Mouse (Mus musculus): ENCODE results near the gene Tpm3.

Gene Tpm3

DNA sequence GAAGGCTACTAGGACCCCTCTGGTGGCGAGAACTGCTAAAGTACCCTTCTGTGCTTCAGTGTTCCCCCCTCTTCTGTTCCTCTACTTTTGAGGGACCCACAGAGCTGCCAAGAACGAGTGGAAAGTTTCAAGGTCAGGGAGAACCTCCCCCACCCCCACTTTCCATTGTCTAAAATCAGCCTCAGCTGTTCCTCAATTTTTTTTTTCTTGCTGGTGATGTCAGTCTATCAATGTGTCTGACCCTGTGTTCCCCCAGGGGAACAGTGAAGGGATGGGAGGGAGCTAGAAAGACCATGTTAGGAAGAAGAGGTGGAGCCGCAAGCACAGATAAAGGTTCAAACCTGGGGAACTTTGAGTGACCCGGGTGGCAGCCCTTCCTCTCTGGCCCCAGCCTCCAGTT is at the start of gene Tpm3:
TSS of gene Tpm3 (plus strand) at position 356 of the 400 bp plus-strand sequence.
- no peak for DNase-seq (ENCODE audit: low spot score in 2 of 2)

DNA sequence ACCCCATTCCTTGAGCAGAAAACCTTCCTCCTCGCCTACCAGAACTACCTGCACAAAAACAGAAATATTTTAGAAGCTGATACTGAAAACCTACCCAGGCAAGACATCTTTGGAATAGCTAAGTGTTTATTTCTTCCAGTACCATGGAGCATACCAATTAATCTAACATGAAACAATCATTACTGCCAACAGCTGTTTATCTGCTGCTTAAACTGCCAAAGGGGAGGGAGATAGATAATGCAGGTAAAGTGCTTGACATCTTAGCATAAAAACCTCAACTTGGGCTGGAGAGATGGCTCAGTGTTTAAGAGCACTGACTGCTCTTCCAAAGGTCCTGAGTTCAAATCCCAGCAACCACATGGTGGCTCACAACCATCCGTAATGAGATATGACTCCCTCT is 37.8 kb upstream of the Tpm3 start:
- DNase-seq (ENCODE audit: low spot score in 2 of 2), result no peak

DNA sequence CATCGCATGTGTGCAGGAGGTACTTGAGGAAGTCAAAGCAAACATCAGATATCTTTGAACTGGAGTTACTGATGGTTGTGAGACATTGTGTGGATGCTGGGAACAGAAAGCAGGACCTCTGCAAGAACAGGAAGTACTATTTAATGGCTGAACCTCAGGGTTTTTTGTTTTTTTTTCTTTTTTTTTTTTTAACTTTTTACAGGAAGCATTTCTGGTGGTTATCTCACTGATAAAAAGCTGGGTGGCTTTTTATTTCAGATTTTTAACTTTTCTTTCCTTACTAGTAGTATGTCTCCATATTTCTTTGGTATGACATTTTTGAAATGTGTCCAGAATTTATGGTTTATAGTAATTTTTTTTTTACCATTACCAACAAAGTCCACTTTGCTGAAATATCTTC is 36.2 kb upstream of the Tpm3 start:
- no peak for DNase-seq (ENCODE audit: low spot score in 2 of 2)

DNA sequence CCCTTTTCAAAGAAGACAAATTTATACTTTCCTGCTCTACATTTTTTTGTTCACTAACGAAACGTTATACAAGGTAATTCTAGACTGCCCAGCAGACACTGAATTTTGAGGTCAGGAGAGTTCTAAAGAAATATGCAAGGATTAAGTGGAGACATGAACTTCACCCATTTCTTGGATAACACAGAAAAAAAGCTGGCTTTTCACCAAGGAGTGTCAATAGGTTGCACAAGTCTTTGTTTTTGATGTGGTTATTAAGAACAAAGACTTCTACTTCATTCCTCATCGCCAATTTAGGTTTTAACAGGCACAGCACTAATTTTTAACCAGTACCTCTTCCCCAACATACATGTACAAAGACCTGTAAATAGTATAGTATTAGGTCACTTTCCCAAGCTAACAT is 22.8 kb upstream of the Tpm3 start:
- DNase-seq (ENCODE audit: low spot score in 2 of 2), result no peak

DNA sequence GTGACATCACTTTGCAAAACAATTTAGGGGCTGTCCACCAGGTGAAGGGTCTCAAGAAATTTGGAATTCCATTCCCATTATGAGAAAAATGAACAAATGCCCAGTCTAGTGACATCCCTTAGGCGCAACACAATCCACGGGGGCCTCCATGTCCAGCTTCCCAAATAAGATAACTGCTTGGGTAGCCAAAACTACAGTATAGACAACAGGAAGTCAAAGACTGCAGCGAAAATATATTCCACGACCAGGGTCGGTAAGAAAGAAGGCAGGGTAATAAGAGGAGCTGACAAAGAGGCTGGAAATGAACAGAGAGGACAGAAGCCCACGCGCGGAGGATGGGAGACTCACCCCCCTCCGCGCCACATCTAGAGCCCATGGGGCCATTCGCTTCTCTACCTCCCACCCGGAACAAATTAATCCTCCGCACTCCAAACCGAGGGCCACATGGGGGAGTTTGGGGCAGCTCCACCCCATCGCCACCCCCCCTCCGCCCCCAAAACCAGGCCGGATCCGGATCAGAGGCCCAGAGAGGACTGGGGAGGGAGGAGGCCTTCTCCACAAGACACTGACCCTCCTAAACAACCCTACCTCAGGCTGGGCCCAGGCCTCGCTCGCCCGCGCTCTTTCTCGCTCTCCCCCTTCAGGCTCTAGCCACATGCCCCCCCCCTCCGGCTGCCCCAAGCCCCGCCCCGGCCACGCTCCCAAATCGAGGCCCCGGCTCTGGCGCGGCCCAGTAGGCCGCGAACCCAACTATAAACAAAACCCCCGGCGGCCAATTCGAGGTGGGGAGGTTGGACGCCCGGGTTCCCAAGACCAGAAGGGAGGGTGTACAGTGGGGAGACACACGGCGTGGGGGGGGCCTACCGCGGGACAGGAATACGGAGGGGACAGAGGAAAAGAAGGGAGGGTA is 20.8 kb upstream of the Tpm3 start, which contains the start of gene 4933434E20Rik:
TSS of gene 4933434E20Rik (plus strand) at position 196 of the 910 bp plus-strand sequence.
- DNase-seq (ENCODE audit: low spot score in 2 of 2), result peak in 1 of 2 experiments; percentile 59

DNA sequence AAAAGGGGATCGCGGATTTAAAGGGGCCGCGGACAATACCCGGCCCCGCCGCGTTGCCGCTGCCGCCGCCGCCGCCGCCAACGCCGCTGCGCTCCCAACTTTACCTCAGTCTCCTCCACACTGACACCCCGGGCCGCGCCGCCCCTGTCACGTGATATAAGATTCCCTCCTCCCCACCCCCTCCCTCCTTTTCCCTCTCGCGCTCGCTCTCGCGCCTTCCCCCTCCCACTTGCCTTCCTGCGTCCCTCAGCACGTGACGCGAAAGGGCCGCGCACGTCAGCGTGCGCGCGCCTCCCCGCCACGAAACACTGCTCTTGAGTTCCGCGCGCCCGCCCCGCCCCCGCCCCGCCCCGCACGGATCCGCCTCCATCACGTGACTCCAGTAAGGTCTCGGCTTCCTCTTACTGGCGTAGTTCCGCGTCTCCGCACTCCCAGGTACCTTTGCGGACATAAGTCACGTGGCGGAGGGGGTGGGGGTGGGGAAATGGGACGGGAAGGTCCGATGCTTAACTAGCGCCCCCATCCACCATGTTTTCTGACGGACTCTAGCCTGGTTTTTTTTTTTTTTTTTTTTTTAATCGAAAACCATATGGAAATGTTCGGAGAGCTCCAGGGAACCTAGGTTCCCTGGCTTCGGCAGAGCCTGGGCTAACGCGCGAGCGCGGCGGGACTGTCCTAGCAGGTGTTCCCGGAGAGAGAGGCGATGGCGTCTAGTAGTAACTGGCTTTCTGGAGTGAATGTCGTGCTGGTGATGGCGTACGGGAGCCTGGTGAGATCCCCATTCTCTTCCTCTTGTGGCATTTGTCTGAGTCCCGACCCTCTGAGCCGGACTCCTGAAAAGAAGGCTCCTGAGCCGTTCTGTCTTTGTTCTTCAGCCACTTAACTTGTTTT is 19.9 kb upstream of the Tpm3 start, which contains the start of gene Ubap2l:
TSS of gene Ubap2l (minus strand) at position 278 of the 891 bp plus-strand sequence.
- DNase-seq (ENCODE audit: low spot score in 2 of 2), result peak; percentile 92 to 95

DNA sequence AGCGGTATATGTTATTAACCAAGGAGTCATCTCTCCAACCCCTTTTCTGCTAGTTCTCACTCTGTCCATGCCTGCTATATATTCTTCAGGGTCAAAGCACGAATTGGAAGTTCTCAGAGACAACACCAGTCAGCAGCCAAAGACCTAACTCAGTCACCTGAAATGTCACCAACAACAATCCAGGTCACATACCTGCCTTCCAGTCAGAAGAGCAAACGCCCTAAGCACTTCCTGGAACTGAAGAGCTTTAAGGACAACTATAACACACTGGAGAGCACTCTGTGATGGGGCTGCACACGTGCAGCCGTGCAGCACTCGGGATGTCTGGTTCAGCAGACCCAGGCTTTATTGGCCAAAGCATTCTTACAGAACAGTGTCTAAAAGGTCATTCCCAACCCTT is 10.9 kb upstream of the Tpm3 start:
- DNase-seq (ENCODE audit: low spot score in 2 of 2), result no peak

DNA sequence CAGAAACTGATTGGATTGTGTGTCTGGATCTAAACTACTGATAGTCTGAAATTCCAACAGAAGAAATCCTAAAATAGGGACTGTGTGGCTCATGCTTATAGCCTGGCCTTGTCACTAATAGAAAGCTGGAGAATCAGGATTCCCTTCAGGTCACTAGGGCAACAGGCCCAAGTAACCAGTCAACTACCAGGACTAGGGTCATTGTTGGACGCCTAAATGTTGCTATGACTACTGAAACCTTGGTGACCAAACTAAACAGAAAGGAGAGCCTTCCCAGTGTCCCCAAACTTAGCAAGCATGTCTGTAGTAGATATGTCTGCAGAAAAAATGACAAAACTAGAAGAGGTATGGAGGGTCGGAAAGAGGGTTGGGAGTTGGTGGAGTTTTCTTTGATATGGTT is 9.9 kb upstream of the Tpm3 start:
- no peak for DNase-seq (ENCODE audit: low spot score in 2 of 2)

DNA sequence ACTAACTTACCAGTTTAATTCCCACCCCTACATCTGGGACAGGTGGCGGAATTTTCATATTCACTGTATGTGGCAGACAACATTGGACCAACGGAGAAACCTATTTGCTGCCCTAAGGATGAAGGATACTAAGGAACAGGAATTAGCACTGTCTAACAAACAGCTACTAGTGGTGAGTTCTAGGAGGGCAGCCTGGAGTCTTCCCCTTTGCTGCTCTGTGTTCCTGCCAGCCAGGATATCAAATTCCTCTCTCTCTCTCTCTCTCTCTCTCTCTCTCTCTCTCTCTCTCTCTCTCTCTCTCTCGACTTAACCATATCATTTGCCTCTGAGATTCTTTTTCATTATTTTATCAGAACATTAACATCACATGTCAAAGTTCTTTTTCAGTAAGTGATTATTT is 8.1 kb upstream of the Tpm3 start:
- DNase-seq (ENCODE audit: low spot score in 2 of 2), result no peak

DNA sequence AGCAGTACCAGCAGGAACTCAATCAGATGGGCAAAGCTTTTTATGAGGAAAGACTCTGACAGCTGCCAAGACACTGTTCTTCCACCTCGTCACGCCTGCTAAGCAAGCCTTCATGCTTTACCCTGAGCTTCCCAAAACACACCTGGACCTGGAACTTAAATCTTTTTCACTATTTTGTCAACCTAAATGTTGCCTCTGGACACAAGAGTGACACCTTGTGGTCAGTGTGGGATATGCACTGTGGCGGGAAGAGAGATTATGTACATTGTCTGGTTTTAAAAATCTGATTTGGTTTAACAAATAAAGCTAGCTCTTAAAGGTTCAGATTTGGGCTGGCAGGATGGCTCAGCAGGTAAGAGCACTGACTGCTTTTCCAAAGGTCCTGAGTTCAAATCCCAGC is 6.9 kb upstream of the Tpm3 start:
- peak in 1 of 2 experiments; percentile 49 for DNase-seq (ENCODE audit: low spot score in 2 of 2)

DNA sequence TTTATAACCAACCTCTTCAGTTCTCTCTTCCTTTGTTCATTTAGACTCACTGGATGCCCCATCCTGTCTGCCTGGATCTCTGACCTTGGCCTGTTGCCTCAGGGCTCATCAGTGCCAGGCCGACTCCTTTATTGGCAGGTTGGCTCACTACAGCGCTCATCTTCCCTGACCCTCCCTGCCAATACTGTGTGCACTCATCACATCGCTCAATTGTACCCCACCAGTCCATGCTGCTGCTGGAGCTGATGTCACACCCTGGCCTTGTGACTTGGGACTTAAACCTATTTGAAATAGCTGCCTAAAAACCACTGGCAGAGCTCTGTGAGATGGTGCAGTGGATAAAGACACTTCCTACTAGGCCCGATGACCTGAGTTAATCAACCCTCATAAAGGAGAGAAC is 4.6 kb upstream of the Tpm3 start:
- DNase-seq (ENCODE audit: low spot score in 2 of 2), result no peak

DNA sequence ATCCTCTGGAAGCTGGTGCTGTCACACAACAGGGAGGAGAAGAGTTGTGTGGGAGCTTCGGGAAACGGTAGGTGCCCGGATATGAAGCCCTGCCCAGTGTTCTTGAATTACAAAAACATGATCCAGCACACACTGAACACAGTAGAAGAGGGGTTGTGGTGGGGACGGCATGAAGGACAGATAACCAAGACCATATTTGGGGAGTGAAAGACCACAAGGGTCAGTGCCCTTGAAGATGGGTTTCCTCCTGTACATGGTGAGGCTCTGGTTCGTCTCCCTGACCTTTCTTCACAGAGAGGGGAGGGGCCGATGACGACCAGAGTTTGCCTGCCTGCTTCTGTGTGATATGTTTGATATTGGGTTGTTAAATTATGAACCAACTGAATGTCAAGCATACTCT is 2.8 kb upstream of the Tpm3 start:
- no peak for DNase-seq (ENCODE audit: low spot score in 2 of 2)

DNA sequence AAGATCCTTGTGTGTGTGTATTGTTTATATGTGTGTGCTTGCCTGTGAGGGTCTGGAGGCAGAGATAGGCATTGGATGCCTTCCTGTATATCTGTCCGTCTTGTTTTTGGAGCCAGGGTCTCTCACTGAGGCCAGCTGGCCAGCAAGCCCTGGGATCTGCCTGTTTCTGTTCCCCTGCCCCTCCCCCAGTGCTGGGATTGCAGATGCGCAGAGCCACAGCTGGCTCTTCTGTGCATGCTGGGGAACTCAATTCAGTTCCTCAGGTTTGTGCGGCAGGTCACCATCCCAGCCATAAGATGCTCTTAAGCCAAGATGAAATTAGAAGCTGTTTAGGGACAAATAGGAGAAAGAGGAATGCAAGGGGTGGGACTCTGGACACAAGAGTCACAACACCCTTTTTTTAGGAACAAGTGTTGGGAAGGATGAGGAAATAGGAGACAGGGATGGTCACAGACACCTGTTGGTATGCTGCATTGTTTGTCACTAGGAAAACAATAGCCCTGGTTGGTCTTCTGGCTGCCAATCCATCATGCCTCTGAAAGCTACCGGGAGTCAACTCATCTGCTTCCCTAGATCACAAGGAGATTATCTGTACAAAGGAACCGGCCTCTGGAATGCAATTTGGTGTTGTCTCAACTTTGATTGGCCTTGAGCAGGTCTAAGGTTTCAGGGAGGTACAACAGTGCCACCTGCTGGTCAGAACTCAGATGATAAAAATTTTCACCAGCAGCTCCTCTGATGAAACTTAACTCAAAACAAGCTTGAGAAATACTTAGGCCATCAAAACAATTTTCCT is 4.7 kb downstream of the Tpm3 start:
- DNase-seq (ENCODE audit: low spot score in 2 of 2), result peak; percentile 56 to 84

DNA sequence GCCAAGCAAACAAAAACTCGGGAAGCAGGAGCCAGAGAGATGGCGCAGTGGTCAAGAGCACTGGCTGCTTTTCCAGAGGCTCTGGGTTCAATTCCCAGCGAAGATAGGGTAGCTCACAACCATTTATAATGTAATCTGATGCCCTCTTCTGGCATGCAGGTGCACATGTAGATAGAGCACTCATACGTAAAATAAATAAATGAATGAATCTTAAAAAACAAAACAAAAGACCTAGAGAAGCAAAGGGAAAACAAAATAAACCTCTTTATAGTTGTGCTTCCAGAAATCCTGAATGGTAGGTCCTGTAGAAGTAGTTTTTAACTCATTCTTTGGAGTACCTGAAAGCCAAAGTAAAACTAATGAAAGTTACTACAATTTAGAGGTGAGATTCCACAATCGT is 5.8 kb downstream of the Tpm3 start:
- no peak for DNase-seq (ENCODE audit: low spot score in 2 of 2)

DNA sequence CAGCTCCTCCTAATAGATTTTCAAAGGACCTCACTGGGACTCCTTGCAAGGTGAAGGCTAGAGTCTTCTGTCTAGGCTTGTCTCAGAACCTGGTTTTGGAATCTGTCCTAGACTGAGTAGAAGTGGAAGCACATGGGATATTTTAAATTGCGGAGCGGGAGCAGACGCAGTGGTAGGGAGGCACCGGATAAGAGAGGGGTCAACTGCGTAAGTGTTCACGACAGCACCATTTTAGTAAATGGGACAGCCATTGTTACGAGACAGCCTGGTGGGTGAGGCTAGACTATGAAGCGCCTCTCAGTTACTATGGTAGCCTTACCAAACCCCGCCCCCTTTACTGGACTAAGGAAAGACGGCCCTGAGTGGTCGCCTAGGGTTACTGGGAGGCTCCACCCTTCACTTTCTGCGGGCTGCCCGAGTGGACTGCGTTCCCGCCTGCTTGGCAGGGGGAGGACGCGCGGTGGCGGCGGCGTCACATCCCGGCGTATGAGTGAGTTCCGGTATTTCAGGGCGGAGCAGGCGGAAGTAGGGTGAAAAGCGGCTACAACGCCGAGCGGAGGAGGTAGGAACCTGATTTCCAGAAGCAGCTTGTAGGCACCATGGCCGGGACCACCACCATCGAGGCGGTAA is 6.8 kb downstream of the Tpm3 start:
- peak; percentile 84 to 86 for DNase-seq (ENCODE audit: low spot score in 2 of 2)

DNA sequence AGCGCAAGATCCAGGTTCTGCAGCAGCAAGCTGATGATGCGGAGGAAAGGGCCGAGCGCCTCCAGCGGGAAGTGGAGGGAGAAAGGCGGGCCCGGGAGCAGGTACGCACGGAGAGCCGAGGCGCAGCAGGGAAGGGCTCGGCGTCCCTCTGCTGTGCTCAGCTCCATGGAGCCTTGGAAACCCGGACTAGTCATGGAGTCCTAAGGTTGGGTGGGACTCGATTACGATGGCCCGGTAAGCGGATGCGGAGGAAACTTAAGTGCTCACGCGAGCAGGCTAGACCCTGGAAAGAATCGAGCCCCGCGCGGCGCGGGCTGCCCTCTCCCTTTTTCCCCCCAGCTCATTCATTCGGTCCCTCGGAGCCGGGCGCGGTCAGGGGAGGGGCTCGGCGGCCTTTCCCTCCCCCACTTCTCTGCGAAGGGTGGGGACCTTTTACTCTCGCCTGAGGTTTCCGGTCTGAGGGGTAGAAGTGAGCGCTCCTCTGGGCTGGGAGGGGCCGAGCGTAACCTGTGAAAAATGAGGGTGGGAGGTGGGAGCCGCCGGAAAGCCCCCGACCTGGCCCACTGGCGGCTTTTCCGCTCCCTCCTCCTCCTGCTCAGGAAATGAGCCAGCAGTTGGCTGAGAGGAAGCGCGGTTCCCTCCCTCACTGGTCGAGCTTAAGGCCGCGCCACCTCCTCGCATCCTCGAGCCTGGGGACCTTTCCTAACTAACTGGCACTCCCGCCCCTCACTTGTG is 7.5 kb downstream of the Tpm3 start:
- DNase-seq (ENCODE audit: low spot score in 2 of 2), result peak; percentile 80 to 88

DNA sequence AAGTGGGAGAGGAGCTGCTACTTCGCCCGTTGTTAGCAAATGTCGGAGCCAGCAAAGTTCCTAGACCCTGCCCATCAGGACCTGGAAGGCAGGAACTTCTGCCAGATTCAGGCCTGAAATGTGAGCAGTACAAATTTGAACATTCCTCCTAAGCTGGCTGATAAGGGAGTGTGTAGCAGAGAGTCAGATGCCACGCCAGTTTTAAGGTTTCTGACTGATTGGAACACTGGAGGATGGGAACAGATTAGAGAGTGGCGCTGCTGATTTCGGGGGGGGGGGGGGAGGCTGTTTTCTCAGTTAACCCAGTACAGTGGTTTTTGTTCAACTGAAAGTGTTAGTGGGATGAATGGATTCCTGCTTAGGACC is 8.0 kb downstream of the Tpm3 start:
- DNase-seq (ENCODE audit: low spot score in 2 of 2), result no peak

DNA sequence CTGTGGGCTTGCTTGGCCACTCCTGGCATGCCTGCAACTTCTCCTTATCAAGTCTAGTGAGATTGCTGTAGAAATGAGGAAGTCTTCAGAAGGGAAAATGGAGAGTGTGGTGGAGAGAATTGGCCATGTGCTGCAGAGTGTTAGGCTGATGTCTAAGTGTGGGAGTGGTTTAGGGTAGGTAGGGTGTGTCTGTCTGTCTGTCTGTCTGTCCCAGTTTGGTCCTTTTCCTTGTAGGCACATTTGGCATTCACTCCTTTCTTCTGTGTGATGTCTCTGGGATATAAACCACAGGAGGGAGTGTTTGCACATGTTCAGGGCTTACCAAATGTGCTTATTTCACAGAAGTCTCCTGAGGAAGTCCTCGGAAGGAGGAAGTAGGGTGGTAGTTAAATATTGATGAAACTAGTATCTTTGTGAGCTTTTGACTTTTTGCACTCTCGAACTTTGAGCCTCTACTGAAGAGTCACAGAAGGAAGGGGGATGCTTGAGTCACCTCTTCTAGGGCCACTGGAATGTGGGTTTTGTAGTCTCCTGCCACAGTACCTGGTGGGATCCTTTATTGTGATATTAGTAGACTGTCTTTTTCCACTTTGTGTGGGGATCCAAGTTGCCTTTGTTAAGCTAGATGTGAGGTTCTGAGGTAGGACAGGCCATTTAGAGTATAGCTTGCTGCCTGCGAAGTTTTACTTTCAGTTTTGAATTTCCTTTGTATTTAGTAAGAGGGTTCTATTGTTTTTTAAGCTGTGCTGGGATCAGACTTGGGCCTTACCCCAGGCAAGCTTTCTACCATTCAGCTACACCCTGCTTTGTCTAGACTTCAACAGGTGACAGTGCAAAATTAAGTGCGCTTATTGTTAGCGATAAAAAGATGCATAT is 9.2 kb downstream of the Tpm3 start:
- no peak for DNase-seq (ENCODE audit: low spot score in 2 of 2)

DNA sequence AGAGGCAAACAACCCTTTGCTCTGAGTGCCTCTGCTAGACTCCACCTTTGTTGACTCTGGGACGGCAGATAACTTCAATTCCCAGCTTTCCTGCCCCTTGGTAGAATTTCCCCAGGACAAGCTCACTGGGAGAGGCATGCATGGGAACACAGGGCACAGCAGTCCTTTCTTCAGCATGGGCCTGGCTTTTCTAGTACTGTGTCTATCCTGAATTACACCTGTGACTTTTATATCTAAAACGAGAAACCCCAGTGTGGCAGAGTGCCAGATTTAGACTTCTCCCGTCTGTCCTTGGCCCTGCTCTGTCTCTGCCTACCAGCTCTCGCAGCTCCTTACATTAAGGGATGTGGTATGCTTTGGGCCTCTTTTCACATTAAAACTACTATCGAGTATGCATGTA is 10.6 kb downstream of the Tpm3 start:
- no peak for DNase-seq (ENCODE audit: low spot score in 2 of 2)
